Mouse (Mus musculus): ENCODE data around the gene Agap1. TPM values are rescaled to one million over a fixed set of nuclear protein-coding genes. Genes with fewer than 3 reads are reported as not detected.

Agap1 gene
- polyA plus RNA-seq, 1 experiment from 2014 or later, result 49.8 TPM

DNA sequence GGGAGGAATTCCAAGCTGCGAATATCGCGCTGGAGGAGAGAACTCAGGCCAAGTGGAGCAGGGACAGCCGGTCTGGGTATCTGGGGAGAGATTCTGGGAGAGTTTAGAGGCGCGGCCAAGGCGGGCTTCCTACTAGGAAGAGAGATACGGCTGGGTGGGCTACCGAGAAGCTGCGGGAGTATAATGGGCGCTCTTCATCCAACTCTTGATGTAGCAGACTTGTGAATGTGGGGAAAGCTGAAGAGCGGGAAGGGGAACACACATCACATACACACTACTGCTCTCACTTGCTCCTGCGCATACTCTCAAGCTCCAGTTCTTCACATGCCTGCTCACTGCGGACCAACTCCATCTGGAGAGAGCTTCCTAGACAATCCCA, 469.0 kb downstream of the Agap1 start:
- H3K27me3 ChIP-seq, result peaks cover 90% of the 10 kb centered on the region
- no peak for ATAC-seq (ENCODE audit: low FRiP score, low read depth)
- 0 out of 2 replicates have a peak overlapping the region, but pooled peaks have one; percentile 12 for H3K4me3 ChIP-seq
- no peaks in the 10 kb centered on the region for H3K36me3 ChIP-seq
- H3K4me2 ChIP-seq, result peak overlapping the region; percentile 51
- H3K9ac ChIP-seq, result no peak overlapping the region
- no peak overlapping the region for H3K27ac ChIP-seq (replicated peaks)
- H3K4me1 ChIP-seq (replicated peaks), result peaks cover 52% of the 10 kb centered on the region
- no peaks in the 10 kb centered on the region for H3K9me3 ChIP-seq
- WGBS, result 16% methylated on average over 14 of the region's 14 CpGs

DNA sequence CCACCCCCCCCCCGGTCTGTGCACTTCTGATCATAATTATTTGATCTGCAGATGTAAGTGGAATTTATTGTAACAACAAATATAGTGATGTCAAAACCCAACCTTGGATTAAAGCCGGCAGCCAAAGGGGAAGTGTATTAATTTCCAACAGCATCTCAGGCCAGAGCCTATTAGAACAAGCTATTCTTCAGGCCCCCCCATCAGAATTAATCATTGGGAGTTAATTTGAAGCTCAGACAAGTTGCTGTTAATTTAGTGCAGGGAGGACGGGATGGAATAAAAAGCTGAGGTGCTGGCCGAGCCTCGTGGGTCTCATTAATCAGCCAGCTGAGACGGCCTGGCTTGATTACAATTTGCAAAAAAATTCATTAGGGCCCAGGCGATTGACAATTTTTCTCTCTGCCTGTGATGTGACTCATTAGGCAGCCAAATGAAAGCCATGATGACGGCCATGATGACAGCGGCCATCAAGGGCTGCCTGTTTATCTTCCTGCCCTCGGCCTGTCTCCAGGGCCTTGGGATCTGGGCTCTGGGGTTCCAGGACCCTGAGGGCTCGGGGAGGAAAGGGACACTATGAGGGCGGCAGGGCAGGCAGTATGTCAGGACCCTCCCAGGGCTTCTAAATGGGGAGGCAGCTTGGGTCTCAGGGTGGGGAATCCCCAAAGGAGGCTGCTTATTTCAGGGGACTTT, 471.0 kb downstream of the Agap1 start:
- Histone ChIP-seq H3K9ac (0 out of 2 replicates have a peak overlapping the region, but pooled peaks have one; percentile 17), H3K27me3 (peaks cover 81% of the 10 kb centered on the region), H3K9me3 (no peaks in the 10 kb centered on the region), H3K27ac (replicated peaks) (no peak overlapping the region; the same call in 1 of the 2 replicates), H3K4me1 (replicated peaks) (peaks cover 68% of the 10 kb centered on the region), H3K4me3 (0 out of 2 replicates have a peak overlapping the region, but pooled peaks have one; percentile 50), H3K36me3 (no peaks in the 10 kb centered on the region), H3K4me2 (peak overlapping the region; percentile 67)
- no peak for ATAC-seq (ENCODE audit: low FRiP score, low read depth)
- WGBS, result 16% methylated on average over 12 of the region's 12 CpGs

DNA sequence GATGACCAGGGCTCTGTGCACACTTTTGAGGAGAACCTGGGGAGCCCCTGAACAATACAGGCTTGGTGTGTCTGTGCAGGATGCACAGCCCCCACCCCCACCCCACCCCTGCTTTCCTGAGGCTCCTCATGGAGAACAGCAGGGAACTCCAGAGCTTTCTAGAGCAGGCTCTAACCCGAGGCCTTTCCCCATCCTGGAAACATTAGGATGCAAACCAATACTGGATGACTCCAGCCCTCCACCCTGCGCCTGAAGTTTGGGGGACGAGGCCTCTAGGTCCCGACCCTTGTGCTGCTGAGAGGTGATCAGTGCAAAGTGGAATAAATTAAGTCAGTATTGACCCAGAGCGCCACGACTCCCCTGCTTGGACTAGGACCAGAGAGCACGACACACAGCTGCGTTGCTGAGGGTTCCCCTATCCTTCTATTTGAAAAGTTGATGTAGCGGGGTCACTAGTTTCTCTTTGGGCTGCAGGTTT, 472.0 kb downstream of the Agap1 start:
- Histone ChIP-seq H3K27me3 (peaks cover 80% of the 10 kb centered on the region), H3K4me1 (replicated peaks) (peaks cover 76% of the 10 kb centered on the region), H3K9me3 (no peaks in the 10 kb centered on the region), H3K4me3 (peak overlapping the region; percentile 50), H3K36me3 (no peaks in the 10 kb centered on the region), H3K9ac (no peak overlapping the region), H3K27ac (replicated peaks) (no peak overlapping the region), H3K4me2 (peak overlapping the region; percentile 67)
- ATAC-seq (ENCODE audit: low FRiP score, low read depth), result no peak
- WGBS, result 10% methylated on average over 9 of the region's 9 CpGs

DNA sequence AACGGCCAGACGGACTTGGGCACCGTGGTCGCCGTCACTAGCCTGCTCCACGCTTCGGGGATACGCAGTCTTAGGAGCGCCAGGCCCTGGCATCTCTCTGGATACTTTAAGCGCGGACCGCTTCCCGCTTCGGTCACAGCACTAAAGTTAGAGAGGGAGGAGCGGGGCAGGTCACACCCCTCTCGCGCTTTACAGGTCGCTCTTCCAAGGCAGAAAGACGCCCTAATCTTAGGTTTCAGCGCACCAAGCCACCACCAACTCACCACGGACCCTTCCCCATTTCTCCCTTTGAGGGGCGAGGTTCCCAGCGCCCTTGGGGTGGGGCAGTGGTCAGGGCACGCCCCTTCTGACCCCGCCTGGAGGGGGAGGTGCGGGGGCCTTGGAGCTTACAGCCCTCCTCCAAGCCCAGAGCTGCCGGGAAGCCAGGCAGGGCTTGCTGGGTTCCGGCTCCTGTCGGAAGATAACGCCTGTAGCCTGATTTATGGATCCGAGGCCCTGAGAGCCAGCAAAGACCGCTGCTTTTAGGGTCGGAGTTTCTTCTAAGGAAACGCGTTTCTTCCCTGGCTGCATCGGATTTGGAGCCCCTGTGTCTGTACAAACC, 472.6 kb downstream of the Agap1 start:
- no peaks in the 10 kb centered on the region for H3K9me3 ChIP-seq
- no peaks in the 10 kb centered on the region for H3K36me3 ChIP-seq
- H3K27ac ChIP-seq (replicated peaks), result no peak overlapping the region
- H3K4me2 ChIP-seq, result peak overlapping the region; percentile 67
- H3K27me3 ChIP-seq, result peaks cover 78% of the 10 kb centered on the region
- 4% methylated on average over 36 of the region's 36 CpGs for WGBS
- ATAC-seq (ENCODE audit: low FRiP score, low read depth), result no peak
- H3K9ac ChIP-seq, result peak overlapping the region; percentile 31
- H3K4me1 ChIP-seq (replicated peaks), result peaks cover 74% of the 10 kb centered on the region
- peak overlapping the region; percentile 50 for H3K4me3 ChIP-seq

DNA sequence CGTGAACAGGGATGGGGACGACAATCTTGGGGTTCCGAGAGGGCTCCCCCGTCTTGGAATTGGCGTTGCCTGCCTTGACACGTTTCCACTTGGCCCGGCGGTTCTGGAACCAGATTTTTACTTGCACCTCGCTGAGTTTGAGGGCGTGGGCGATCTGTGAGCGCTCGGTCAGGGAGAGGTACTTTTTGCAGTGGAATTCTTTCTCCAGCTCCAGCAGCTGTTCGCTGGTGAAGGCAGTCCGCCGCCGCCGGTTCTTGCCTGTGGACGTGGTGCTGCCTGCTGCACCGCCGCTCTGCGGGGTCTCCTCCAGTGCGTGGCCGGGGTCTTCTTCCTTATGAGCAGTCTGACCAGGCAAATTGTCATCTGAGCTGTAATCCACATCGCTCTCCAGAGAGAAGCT, 474.1 kb downstream of the Agap1 start:
- Histone ChIP-seq H3K9ac (peak overlapping the region; percentile 1), H3K27ac (replicated peaks) (peak overlapping the region; percentile 51; the same call in 1 of the 2 replicates), H3K9me3 (no peaks in the 10 kb centered on the region), H3K27me3 (peaks cover 77% of the 10 kb centered on the region), H3K4me3 (peak overlapping the region; percentile 50), H3K4me2 (peak overlapping the region; percentile 67), H3K4me1 (replicated peaks) (peaks cover 62% of the 10 kb centered on the region), H3K36me3 (no peaks in the 10 kb centered on the region)
- 9% methylated on average over 25 of the region's 25 CpGs for WGBS
- ATAC-seq (ENCODE audit: low FRiP score, low read depth), result no peak

DNA sequence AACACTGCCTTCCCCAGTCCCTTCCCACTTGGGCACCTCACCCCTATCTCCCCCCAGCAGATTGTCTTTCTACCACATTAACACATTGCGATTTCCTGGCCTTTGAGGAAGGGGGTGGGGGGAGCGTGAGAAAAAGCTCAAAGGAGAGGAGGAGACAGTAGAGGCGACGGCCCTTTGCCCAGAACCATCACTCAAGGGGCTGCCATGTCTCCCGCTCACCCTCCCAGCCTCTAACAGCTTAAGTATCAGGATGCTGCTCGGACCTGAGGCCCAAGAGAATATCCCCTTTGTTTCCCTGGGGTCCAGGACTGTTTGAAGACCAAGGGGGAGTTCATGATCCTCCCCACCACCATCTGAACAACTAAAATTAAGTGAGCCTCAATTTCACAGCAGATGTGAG, 474.6 kb downstream of the Agap1 start:
- Histone ChIP-seq H3K27ac (replicated peaks) (peak overlapping the region; percentile 70; the same call in 1 of the 2 replicates), H3K4me3 (peak overlapping the region; percentile 50), H3K27me3 (peaks cover 78% of the 10 kb centered on the region), H3K36me3 (no peaks in the 10 kb centered on the region), H3K4me2 (peak overlapping the region; percentile 67), H3K9ac (peak overlapping the region; percentile 1), H3K9me3 (no peaks in the 10 kb centered on the region), H3K4me1 (replicated peaks) (peaks cover 61% of the 10 kb centered on the region)
- WGBS, result 5% methylated on average over 6 of the region's 6 CpGs
- ATAC-seq (ENCODE audit: low FRiP score, low read depth), result no peak

DNA sequence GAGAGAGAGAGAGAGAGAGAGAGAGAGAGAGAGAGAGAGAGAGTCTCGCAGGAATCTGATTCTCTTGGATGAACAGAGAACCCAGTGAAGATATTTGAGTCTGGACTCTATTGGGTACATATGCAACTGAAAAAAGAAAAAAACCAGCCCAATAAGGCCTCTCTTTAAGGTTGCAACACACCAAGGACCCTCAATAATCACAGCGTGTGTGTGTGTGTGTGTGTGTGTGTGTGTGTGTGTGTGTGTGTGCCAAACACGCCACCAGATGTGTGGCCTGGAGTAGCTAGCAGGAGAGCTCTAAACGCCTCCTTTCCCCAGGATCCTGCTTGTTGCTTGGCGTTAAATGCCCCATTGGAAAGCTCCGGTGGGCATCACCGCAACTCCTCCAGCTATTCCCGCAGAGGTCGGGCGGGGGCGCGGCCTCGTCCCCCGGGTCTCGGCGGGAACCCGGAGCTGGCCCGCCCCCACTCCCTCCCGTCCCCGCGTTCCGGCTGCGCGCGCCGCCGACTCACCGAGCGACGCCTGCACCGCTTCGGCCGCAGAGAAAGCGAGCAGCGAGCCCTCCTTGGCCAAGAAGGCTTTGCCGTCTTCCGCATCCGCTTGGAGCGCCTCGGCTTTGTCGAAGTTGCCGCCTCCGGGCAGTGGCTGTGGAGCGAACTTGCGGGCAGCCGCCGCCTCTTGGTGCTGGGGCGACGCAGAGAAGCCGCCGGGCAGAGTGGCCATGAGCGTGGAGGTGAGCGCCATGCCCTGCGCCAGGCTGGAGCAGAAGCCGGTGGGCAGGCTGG, 475.3 kb downstream of the Agap1 start:
- no peak for ATAC-seq (ENCODE audit: low FRiP score, low read depth)
- peak overlapping the region; percentile 58 for H3K9ac ChIP-seq
- peak overlapping the region; percentile 50 for H3K4me3 ChIP-seq
- H3K9me3 ChIP-seq, result no peaks in the 10 kb centered on the region
- H3K27me3 ChIP-seq, result peaks cover 75% of the 10 kb centered on the region
- H3K4me2 ChIP-seq, result peak overlapping the region; percentile 67
- H3K27ac ChIP-seq (replicated peaks), result peak overlapping the region; percentile 70
- no peaks in the 10 kb centered on the region for H3K36me3 ChIP-seq
- peaks cover 59% of the 10 kb centered on the region for H3K4me1 ChIP-seq (replicated peaks)
- under 1% methylated on average over 55 of the region's 55 CpGs for WGBS

DNA sequence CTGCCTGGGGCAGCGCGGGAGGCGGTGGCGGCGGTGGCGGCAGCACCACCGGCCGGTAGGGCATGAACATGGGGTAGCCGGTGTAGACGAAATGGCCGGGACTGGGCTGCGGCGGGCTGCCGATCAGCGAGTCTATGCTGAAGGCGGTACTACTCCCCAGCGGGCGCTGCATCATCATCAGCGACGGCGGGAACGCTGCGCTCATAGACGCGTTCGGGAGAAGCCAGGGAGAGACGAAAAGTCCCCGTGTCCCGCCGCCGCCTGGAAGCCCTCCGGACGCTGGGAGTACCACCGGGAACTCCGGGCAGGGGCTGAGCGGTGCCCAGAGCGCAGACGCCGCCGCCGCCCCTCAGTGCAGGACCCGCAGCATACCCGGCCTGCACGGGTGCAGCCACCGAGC, 475.9 kb downstream of the Agap1 start:
- H3K9ac ChIP-seq, result peak overlapping the region; percentile 58
- peak overlapping the region; percentile 70 for H3K27ac ChIP-seq (replicated peaks)
- H3K27me3 ChIP-seq, result peaks cover 75% of the 10 kb centered on the region
- whole genome bisulfite sequencing, result under 1% methylated on average over 45 of the region's 45 CpGs
- no peaks in the 10 kb centered on the region for H3K9me3 ChIP-seq
- H3K4me1 ChIP-seq (replicated peaks), result peaks cover 56% of the 10 kb centered on the region
- peak; percentile 16; the same call in 1 of the 2 replicates for ATAC-seq (ENCODE audit: low FRiP score, low read depth)
- H3K36me3 ChIP-seq, result no peaks in the 10 kb centered on the region
- H3K4me3 ChIP-seq, result peak overlapping the region; percentile 50
- H3K4me2 ChIP-seq, result peak overlapping the region; percentile 67

DNA sequence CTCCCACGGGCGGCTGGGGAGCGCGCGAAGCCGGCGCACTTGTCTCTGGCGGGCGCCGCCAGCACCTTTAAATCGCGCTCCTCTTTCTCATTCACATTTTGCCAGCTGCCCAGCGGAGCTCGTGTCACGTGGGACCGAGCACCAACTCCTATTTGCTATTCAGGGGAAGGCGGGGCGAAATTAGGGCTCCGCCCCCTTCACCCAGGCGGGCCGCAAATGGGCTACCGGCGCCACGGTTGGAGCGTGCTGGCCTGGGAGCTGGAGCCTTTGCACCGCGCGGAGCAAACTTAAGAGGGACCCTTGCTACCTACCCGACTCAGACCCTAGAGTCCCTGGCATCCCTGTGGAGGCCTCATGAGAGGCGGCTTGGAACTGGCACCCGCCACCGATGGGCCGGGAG, 476.5 kb downstream of the Agap1 start, which contains the start of gene Gbx2:
Gene Gbx2 (minus strand): TSS at position 60 of the 400 bp plus-strand sequence.
- 0% methylated on average over 33 of the region's 33 CpGs for WGBS
- Histone ChIP-seq H3K4me2 (peak within 1 kb of the TSS; percentile 67), H3K9ac (peak within 1 kb of the TSS; percentile 58), H3K4me3 (peak within 1 kb of the TSS; percentile 50), H3K27ac (replicated peaks) (peak within 1 kb of the TSS; percentile 70), H3K4me1 (replicated peaks) (peaks cover 51% of the 10 kb centered on the region), H3K9me3 (no peaks in the 10 kb centered on the region), H3K27me3 (peaks cover 76% of the 10 kb centered on the region), H3K36me3 (no peaks in the 10 kb centered on the region)
- peak; percentile 80 for ATAC-seq (ENCODE audit: low FRiP score, low read depth)

DNA sequence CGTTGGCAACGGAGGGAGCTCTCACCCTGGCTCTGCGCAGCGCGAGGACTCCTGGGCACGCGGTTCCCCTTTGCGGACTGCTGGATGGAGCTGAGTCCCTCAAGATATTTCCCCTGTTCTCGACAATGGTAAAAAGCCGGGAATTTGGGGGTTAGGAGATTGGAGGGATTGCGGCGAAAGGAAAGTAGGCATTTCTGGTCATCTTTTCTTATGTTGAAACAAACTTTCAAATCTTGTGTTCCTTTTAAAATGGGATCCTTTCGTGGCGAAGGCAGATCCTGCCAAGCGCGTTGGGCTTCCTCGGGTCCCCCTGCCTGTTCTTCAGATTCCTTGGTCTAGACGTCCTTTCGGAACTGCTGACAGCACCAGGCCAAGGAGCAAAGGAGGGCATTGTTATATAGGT, 477.4 kb downstream of the Agap1 start:
- Histone ChIP-seq H3K27me3 (peaks cover 77% of the 10 kb centered on the region), H3K36me3 (no peaks in the 10 kb centered on the region), H3K4me2 (peak overlapping the region; percentile 67), H3K4me3 (peak overlapping the region; percentile 50), H3K4me1 (replicated peaks) (peaks cover 47% of the 10 kb centered on the region), H3K9ac (no peak overlapping the region), H3K27ac (replicated peaks) (peak overlapping the region; percentile 68; the same call in 1 of the 2 replicates), H3K9me3 (no peaks in the 10 kb centered on the region)
- WGBS, result 3% methylated on average over 19 of the region's 19 CpGs
- ATAC-seq (ENCODE audit: low FRiP score, low read depth), result no peak

DNA sequence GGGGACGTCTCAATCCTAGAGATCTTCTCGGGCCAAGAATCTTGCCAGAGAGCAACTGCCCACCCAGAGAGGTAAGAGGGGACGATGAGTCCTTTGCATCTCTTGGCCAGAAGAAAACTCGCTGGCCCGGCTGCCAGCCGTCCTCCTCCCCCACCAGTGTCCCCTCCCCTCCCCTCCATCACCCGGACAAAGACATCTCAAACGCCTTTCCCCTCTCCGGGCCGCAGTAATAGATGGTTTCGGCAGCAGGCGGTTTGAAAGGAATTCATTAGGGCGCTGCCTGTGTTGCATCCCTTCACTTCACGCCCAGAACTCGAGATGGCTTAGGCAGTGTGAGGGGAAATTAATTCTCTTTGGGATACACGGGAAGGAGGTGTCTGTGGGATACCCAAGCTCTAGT, 478.0 kb downstream of the Agap1 start:
- no peak for ATAC-seq (ENCODE audit: low FRiP score, low read depth)
- H3K27ac ChIP-seq (replicated peaks), result peak overlapping the region; percentile 40; the same call in 1 of the 2 replicates
- H3K9ac ChIP-seq, result no peak overlapping the region
- peak overlapping the region; percentile 67 for H3K4me2 ChIP-seq
- H3K27me3 ChIP-seq, result peaks cover 77% of the 10 kb centered on the region
- H3K36me3 ChIP-seq, result no peaks in the 10 kb centered on the region
- H3K4me3 ChIP-seq, result peak overlapping the region; percentile 50; the same call in 1 of the 2 replicates
- H3K4me1 ChIP-seq (replicated peaks), result peaks cover 41% of the 10 kb centered on the region
- WGBS, result 2% methylated on average over 16 of the region's 16 CpGs
- H3K9me3 ChIP-seq, result no peaks in the 10 kb centered on the region

Measured in hindbrain, embryonic 15.5 days (tissue).